Mouse (Mus musculus) lung, adult 2 months (tissue): ENCODE data around the gene Gk. TPM values are rescaled to one million over a fixed set of nuclear protein-coding genes. Genes with fewer than 3 reads are reported as not detected.

ENCODE experiments used
- DNase-seq: peaks from one replicate; pipeline ENCODE4 v3.0.0; 2022
- H3K4me1 ChIP-seq: fragments of 200-500 bp; 2 replicates; pipeline ENCODE4 v1.6.1; 2011; ENCODE audit warnings: low read length; ENCODE audit not compliant: control insufficient read depth, insufficient read depth
- H3K4me3 ChIP-seq: fragments of 200-500 bp; replicated peaks from 2 replicates; pipeline ENCODE3; 2011; ENCODE audit warnings: low read depth, mild to moderate bottlenecking, control low read depth, low read length; ENCODE audit errors: extremely low read depth
- CTCF ChIP-seq: fragments of 200-500 bp; IDR thresholded peaks from 2 replicates; pipeline ENCODE4 v1.5.1; 2011; ENCODE audit warnings: mild to moderate bottlenecking, low read length, control low read depth; ENCODE audit not compliant: insufficient read depth
- POLR2A ChIP-seq: fragments of 200-500 bp; IDR thresholded peaks from 2 replicates; pipeline ENCODE4 v1.6.1; 2011; ENCODE audit warnings: low read depth, mild to moderate bottlenecking, control low read depth, low read length, borderline replicate concordance; ENCODE audit errors: extremely low read depth
- WGBS: fragments of 180-500 bp; shearing (Covaris S2); methylation state at CpG from one replicate; pipeline ENCODE4 v1.1.7; 2018; 5-methylcytosine and 5-hydroxymethylcytosine counted together
- polyA plus RNA-seq: library from polyadenylated mRNA; depleted of rRNA; stranded (reverse); fragments of >200 nt; gene quantifications from 2 replicates; pipeline ENCODE4 v1.2.3, GENCODE M21; 2012; rRNA removed

Gk gene
- polyA plus RNA-seq, 1 experiment = 3.9 TPM

DNA sequence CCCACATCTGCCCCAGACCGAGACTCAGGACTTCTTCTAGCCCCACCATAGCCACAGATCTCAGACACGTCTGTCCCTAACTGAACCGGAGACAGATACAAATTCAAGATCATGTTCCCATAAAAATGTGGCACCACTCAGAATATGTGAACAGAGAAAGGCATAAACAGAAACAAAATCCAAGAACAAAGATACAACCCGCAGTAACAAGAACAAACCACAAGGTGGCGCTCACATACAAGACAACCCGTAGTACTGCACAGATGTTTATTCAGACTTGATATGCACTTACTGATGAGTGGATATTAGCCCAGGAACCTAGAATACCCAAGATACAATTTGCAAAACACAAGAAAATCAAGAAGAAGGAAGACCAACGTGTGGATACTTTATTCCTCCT, 99.8 kb downstream of the Gk start:
- TF ChIP-seq POLR2A (no peak), CTCF (peak; percentile 45; the same call in 1 of the 2 replicates)
- WGBS = 22% methylated on average over 7 of the region's 7 CpGs
- no peaks in the 10 kb centered on the region for H3K4me1 ChIP-seq
- peak; percentile 4 for DNase-seq
- no peak overlapping the region for H3K4me3 ChIP-seq

Other genes starting within 250 kb of the Gk start
- gene Tab3, start 202.8 kb downstream of the Gk start, polyA plus RNA-seq = 4.2 and 4.7 TPM in 2 replicates
- 0.12 and 0.24 TPM in 2 replicates for gene 5430427O19Rik, start 93.5 kb upstream of the Gk start, polyA plus RNA-seq